Mouse (Mus musculus) ES-E14 (cell line): ENCODE results near the gene Slc25a42.

Experiments
- CHD2 ChIP-seq: IDR thresholded peaks from 2 replicates; pipeline ENCODE4 v1.6.1; 2014; ENCODE audit warnings: mild to moderate bottlenecking, low read depth, low read length, inconsistent platforms
- HCFC1 ChIP-seq: IDR thresholded peaks from 2 replicates; pipeline ENCODE4 v1.6.1; 2012; ENCODE audit warnings: low read length, inconsistent platforms, borderline replicate concordance; ENCODE audit not compliant: insufficient read depth
- ZC3H11A ChIP-seq: IDR thresholded peaks from 2 replicates; pipeline ENCODE4 v1.6.1; 2012; ENCODE audit warnings: low read depth, mild to moderate bottlenecking, inconsistent platforms, low read length, borderline replicate concordance
- ZNF384 ChIP-seq: IDR thresholded peaks from 2 replicates; pipeline ENCODE4 v1.6.1; 2012; ENCODE audit warnings: low read depth, low read length, inconsistent platforms

- TF ChIP-seq HCFC1 = no peak
- TF ChIP-seq ZNF384 = no peak
- TF ChIP-seq CHD2 = no peak
- TF ChIP-seq ZC3H11A = no peak
Measured at GRCm38 (mm10) chr8:70134931-70135330, 77.2 kb downstream of the Slc25a42 start.
